Mouse (Mus musculus): Measurements from ENCODE around the gene Tcap. TPM values are rescaled to one million over a fixed set of nuclear protein-coding genes. Genes with fewer than 3 reads are reported as not detected.
"Not testable (repeated sequence)": the region's sequence is repeated elsewhere in the genome, so short reads cannot be mapped to it uniquely, and the experiment has no call there.

Gene Tcap
- polyA plus RNA-seq, 1 experiment, result not detected

DNA sequence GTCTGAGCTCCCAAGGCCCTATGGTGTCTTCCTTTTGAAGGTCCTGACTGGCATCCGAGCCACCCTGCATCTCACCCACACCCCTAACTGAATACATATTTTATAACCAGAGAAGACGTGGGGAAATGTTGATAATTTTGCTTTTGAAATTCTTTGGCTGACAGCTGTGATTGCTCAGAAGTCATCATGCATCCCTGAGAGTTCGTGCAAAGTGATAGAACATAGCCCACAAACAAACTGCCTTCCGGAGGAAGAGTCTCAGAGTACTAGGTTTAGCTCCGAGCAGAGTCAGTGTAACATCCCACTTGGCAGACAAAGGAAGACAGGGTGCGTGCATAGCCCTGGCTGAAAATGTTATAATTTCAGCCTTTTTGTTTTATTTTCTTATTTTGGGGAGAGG lies 10.4 kb upstream of the Tcap start:
- Histone ChIP-seq H3K36me3 (ENCODE audit: control insufficient read depth) (peaks cover 46% of the 10 kb centered on the region), H3K4me1 (ENCODE audit: control insufficient read depth) (no peaks in the 10 kb centered on the region; the same call in 1 of the 2 replicates), H3K4me3 (replicated peaks) (no peak overlapping the region), H3K27me3 (ENCODE audit: control insufficient read depth) (no peaks in the 10 kb centered on the region), H3K9me3 (ENCODE audit: control insufficient read depth, low read length) (no peaks in the 10 kb centered on the region)
- TF ChIP-seq TAL1 (IDR thresholded peaks at IDR 0.05; ENCODE audit: low read length), result no peak
- no peak for TF ChIP-seq GATA1 (IDR thresholded peaks at IDR 0.05; ENCODE audit: low read length)

DNA sequence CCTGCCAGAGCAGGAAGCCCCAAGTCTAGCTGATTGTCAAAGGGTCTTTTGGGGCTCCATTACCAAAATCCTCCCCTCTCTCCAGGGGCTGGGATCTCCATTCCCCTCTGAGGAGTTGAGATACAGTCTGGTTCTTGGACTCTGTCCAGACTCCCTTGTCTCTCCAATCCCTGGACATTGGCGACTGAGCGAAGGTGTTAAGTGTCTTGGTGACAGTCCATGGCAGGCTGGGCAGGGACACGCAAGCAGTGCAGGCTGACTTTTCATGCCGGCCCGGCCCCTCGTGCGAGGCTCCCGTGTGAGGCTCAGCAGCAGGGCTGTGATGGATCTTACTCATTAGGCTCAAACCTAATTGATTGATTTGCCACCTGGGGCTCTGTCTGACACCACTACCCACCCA lies 9.3 kb upstream of the Tcap start:
- no peaks in the 10 kb centered on the region; the same call in 1 of the 2 replicates for H3K4me1 ChIP-seq (ENCODE audit: control insufficient read depth)
- H3K36me3 ChIP-seq (ENCODE audit: control insufficient read depth), result peaks cover 56% of the 10 kb centered on the region
- H3K9me3 ChIP-seq (ENCODE audit: control insufficient read depth, low read length), result no peaks in the 10 kb centered on the region
- H3K4me3 ChIP-seq (replicated peaks), result no peak overlapping the region
- no peak for TF ChIP-seq TAL1 (IDR thresholded peaks at IDR 0.05; ENCODE audit: low read length)
- no peaks in the 10 kb centered on the region for H3K27me3 ChIP-seq (ENCODE audit: control insufficient read depth)

DNA sequence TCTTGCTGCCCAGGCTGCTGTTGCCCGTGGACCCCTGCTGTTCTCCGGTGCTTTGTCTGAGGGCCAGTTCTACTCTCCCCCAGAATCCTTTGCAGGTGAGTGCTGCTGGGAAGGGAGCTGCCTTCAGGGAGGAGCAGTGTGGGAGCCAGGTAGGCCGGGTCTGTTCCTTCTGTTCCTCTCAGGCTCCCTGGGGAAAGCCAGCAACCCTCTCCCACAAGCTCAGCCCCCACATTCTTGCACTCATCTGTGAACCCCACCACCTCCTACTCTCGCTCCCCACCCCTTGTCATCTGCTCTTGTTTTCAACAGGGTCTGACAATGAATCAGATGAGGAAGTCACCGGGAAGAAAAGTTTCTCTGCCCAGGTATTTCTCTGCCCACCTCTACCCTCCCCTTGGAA lies 6.9 kb upstream of the Tcap start:
- no peaks in the 10 kb centered on the region for H3K27me3 ChIP-seq (ENCODE audit: control insufficient read depth)
- TF ChIP-seq GATA1 (IDR thresholded peaks at IDR 0.05; ENCODE audit: low read length) (no peak), TAL1 (IDR thresholded peaks at IDR 0.05; ENCODE audit: low read length) (no peak)
- no peaks in the 10 kb centered on the region; the same call in 1 of the 2 replicates for H3K4me1 ChIP-seq (ENCODE audit: control insufficient read depth)
- H3K9me3 ChIP-seq (ENCODE audit: control insufficient read depth, low read length), result no peaks in the 10 kb centered on the region
- no peak overlapping the region for H3K4me3 ChIP-seq (replicated peaks)
- peaks cover 72% of the 10 kb centered on the region for H3K36me3 ChIP-seq (ENCODE audit: control insufficient read depth)

DNA sequence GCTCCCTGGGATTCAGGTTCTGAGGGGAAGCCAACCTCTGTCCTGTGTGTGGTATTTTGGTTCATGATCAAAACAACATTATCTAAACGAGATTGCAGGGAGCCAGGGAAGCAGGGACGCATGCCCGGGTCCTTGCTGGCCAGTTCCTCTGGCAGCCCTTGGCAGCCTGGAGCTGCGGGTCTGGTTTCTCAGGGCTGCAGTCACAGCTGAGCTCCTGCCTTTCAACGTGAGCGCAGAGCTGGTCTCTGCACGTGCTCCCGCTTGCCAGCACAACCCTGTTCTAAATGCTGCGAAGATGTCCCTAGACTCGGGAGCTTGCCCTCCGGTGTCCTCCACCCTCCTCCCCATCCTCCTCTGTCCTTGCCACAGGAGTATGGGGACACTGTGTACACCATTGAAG lies 5.8 kb upstream of the Tcap start:
- Histone ChIP-seq H3K9me3 (ENCODE audit: control insufficient read depth, low read length) (no peaks in the 10 kb centered on the region), H3K4me3 (replicated peaks) (no peak overlapping the region), H3K27me3 (ENCODE audit: control insufficient read depth) (no peaks in the 10 kb centered on the region), H3K4me1 (ENCODE audit: control insufficient read depth) (no peaks in the 10 kb centered on the region), H3K36me3 (ENCODE audit: control insufficient read depth) (peaks cover 72% of the 10 kb centered on the region)
- TF ChIP-seq TAL1 (IDR thresholded peaks at IDR 0.05; ENCODE audit: low read length) (no peak), GATA1 (IDR thresholded peaks at IDR 0.05; ENCODE audit: low read length) (no peak)

DNA sequence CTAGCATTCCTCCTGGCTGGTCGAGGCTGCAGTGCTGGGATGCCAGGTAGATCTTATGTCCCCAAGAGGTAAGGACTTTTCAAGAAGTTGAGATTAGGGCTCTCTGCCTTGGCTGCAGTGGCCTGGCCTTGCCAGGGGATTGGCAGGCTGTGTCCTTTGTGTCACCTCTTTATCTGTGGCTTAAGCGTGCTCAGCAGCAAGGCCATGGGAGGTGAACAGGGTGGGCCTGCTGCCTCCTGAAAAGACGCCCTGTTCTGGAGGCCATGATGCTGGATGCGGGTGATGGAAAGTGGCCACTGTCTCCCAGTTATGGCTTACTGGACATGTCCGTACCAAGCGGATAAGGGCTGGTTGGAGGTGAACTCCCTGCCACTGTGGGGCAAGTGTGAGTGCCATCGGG lies 4.2 kb upstream of the Tcap start:
- Histone ChIP-seq H3K4me1 (ENCODE audit: control insufficient read depth) (no peaks in the 10 kb centered on the region), H3K4me3 (replicated peaks) (no peak overlapping the region), H3K27me3 (ENCODE audit: control insufficient read depth) (peaks cover 12% of the 10 kb centered on the region), H3K36me3 (ENCODE audit: control insufficient read depth) (peaks cover 65% of the 10 kb centered on the region), H3K9me3 (ENCODE audit: control insufficient read depth, low read length) (no peaks in the 10 kb centered on the region)
- no peak for TF ChIP-seq GATA1 (IDR thresholded peaks at IDR 0.05; ENCODE audit: low read length)
- TF ChIP-seq TAL1 (IDR thresholded peaks at IDR 0.05; ENCODE audit: low read length), result no peak

GRCm38 (mm10) chr11:98380106-98380505 lies 3.5 kb upstream of the Tcap start:
- Histone ChIP-seq H3K4me1 (ENCODE audit: control insufficient read depth) (no peaks in the 10 kb centered on the region), H3K4me3 (replicated peaks) (no peak overlapping the region), H3K9me3 (ENCODE audit: control insufficient read depth, low read length) (no peaks in the 10 kb centered on the region), H3K36me3 (ENCODE audit: control insufficient read depth) (peaks cover 57% of the 10 kb centered on the region), H3K27me3 (ENCODE audit: control insufficient read depth) (peaks cover 20% of the 10 kb centered on the region)
- TF ChIP-seq GATA1 (IDR thresholded peaks at IDR 0.05; ENCODE audit: low read length) (no peak), TAL1 (IDR thresholded peaks at IDR 0.05; ENCODE audit: low read length) (no peak)

- H3K27me3 ChIP-seq (ENCODE audit: control insufficient read depth), result peaks cover 35% of the 10 kb centered on the region
- H3K36me3 ChIP-seq (ENCODE audit: control insufficient read depth), result peaks cover 42% of the 10 kb centered on the region
- TF ChIP-seq TAL1 (IDR thresholded peaks at IDR 0.05; ENCODE audit: low read length) (no peak), GATA1 (IDR thresholded peaks at IDR 0.05; ENCODE audit: low read length) (no peak)
These were observed 2.0 kb upstream of the Tcap start for GRCm38 (mm10) chr11:98381651-98382050.

GRCm38 (mm10) chr11:98382405-98382804 lies 1.2 kb upstream of the Tcap start:
- Histone ChIP-seq H3K36me3 (ENCODE audit: control insufficient read depth) (peaks cover 34% of the 10 kb centered on the region), H3K27me3 (ENCODE audit: control insufficient read depth) (peaks cover 43% of the 10 kb centered on the region)
- H3K4me1 ChIP-seq (ENCODE audit: control insufficient read depth); H3K4me3 ChIP-seq (replicated peaks); H3K9me3 ChIP-seq (ENCODE audit: control insufficient read depth, low read length): not testable (repeated sequence)

More at GRCm38 (mm10) chr11:98381651-98382050, 2.0 kb upstream of the Tcap start:
- Histone ChIP-seq H3K9me3 (ENCODE audit: control insufficient read depth, low read length) (no peaks in the 10 kb centered on the region), H3K4me1 (ENCODE audit: control insufficient read depth) (no peaks in the 10 kb centered on the region; the same call in none of the 2 replicates), H3K4me3 (replicated peaks) (no peak overlapping the region)

DNA sequence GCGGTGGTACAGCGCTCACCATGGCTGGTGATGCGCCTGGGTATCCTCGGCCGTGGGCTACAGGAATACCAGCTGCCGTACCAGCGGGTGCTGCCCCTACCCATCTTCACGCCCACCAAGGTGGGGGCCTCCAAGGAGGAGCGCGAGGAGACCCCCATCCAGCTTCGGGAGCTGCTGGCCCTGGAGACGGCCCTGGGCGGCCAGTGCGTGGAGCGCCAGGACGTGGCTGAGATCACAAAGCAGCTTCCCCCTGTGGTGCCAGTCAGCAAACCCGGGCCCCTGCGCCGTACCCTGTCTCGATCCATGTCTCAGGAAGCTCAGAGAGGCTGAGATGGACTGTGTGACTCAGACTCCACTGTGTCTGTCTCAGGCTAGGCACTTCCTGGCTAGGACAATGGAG lies 605 bp downstream of the Tcap start:
- Histone ChIP-seq H3K4me1 (ENCODE audit: control insufficient read depth) (peaks cover 1% of the 10 kb centered on the region), H3K9me3 (ENCODE audit: control insufficient read depth, low read length) (no peaks in the 10 kb centered on the region), H3K4me3 (replicated peaks) (no peak overlapping the region), H3K36me3 (ENCODE audit: control insufficient read depth) (peaks cover 16% of the 10 kb centered on the region), H3K27me3 (ENCODE audit: control insufficient read depth) (peaks cover 54% of the 10 kb centered on the region)
- TF ChIP-seq GATA1 (IDR thresholded peaks at IDR 0.05; ENCODE audit: low read length) (no peak), TAL1 (IDR thresholded peaks at IDR 0.05; ENCODE audit: low read length) (no peak)
